12 mouse cellular contexts compared by ENCODE assay signal in genomic region chr2:44112990-44113798, GRCm38 (mm10).
A peak's percentile ranks its signal among the peaks of the same experiment; 100 is the strongest.
DNase-seq lines count a peak whose midpoint lies in the region; ATAC-seq and TF ChIP-seq lines count a peak whose summit lies in the region.
"Had no signal": no experiment of that assay in that cellular context is flagged by ENCODE, and none has a peak within 500 bp of the region (broad histone marks: within the 10 kb centered on the region; RNA-seq: fewer than 3 reads in every experiment).

No protein-coding gene starts in this region.

- no peaks in the 10 kb centered on the region for H3K4me1 ChIP-seq in liver, adult 2 months (ENCODE audit: control insufficient read depth, insufficient read depth, low read length)
- H3K4me1 ChIP-seq in small intestine, adult 2 months (ENCODE audit: control insufficient read depth, insufficient read depth, insufficient read length, low read length): no peaks in the 10 kb centered on the region
- no peaks in the 10 kb centered on the region for H3K4me1 ChIP-seq in midbrain, embryonic 14.5 days (ENCODE audit: control insufficient read depth, insufficient read depth, low read length)
- H3K4me1 ChIP-seq: midbrain, embryonic 10.5 days; neural tube, embryonic 15.5 days had no signal

- no peak overlapping the region for H3K4me3 ChIP-seq in liver, adult 2 months (ENCODE audit: insufficient read depth, low read depth, low read length)
- H3K4me3 ChIP-seq in small intestine, adult 2 months (ENCODE audit: low read depth, low read length): no peak overlapping the region
- H3K4me3 ChIP-seq in midbrain, embryonic 14.5 days (replicated peaks; ENCODE audit: low read depth, low read length): no peak overlapping the region
- H3K4me3 ChIP-seq: midbrain, embryonic 10.5 days; neural tube, embryonic 15.5 days had no signal

- no peak overlapping the region for H3K4me2 ChIP-seq in midbrain, embryonic 14.5 days (ENCODE audit: low read length)
- H3K4me2 ChIP-seq: neural tube, embryonic 15.5 days had no signal

- no peak for ATAC-seq in midbrain, embryonic 14.5 days (ENCODE audit: low FRiP score, low TSS enrichment)
- ATAC-seq: forebrain, postnatal 0 days had no signal

- H3K9ac ChIP-seq in liver, adult 2 months (ENCODE audit: low read depth, low read length): no peak overlapping the region
- H3K9ac ChIP-seq in midbrain, embryonic 14.5 days (replicated peaks; ENCODE audit: low read length): no peak overlapping the region
- H3K9ac ChIP-seq: forebrain, postnatal 0 days; neural tube, embryonic 15.5 days had no signal

- peak overlapping the region; percentile 35 for H3K27ac ChIP-seq in liver, adult 2 months (replicated peaks; ENCODE audit: insufficient read depth, low read depth, low read length)
- H3K27ac ChIP-seq in small intestine, adult 2 months (ENCODE audit: insufficient read depth, low read depth, low read length): peak overlapping the region; percentile 7; the same call in 1 of the 2 replicates
- no peak overlapping the region for H3K27ac ChIP-seq in midbrain, embryonic 14.5 days (replicated peaks; ENCODE audit: low read depth, low read length)
- H3K27ac ChIP-seq: midbrain, embryonic 10.5 days; neural tube, embryonic 15.5 days had no signal

- TF ChIP-seq CTCF in liver, adult 2 months (IDR thresholded peaks at IDR 0.05; ENCODE audit: low read depth, low read length): no peak
- TF ChIP-seq CTCF in small intestine, adult 2 months (IDR thresholded peaks at IDR 0.05; ENCODE audit: extremely low read depth, insufficient read length, insufficient replicate concordance, low read depth, low read length): no peak

- TF ChIP-seq POLR2A in liver, adult 2 months (IDR thresholded peaks at IDR 0.05; ENCODE audit: extremely low read depth, insufficient read depth, low read length): no peak
- TF ChIP-seq POLR2A in small intestine, adult 2 months (IDR thresholded peaks at IDR 0.05; ENCODE audit: low read depth, low read length): no peak

- peak; percentile 37 for DNase-seq in adrenal gland, adult 2 months
- no peak for DNase-seq in adrenal gland, postnatal 4 days (ENCODE audit: low spot score in 2 of 2)
- peak; percentile 42 for DNase-seq in liver, adult 2 months (ENCODE audit: extremely low read depth, low read depth, low spot score)
- DNase-seq in liver: no peak
- DNase-seq in gonadal fat pad, adult 2 months (ENCODE audit: low read depth): peak; percentile 45
- no peak for DNase-seq in midbrain, embryonic 14.5 days
- no peak for DNase-seq in cerebellum, adult 11-12 months
- DNase-seq: forebrain, postnatal 0 days; spleen, adult 18-20 months had no signal

- H3K9me3 ChIP-seq in midbrain, embryonic 14.5 days (ENCODE audit: control insufficient read depth, low read length): no peaks in the 10 kb centered on the region
- H3K9me3 ChIP-seq: midbrain, embryonic 10.5 days; neural tube, embryonic 15.5 days had no signal

- WGBS in liver, adult 2 months: 79% methylated on average over 9 of the region's 9 CpGs
- WGBS in small intestine, adult 2 months: 78% methylated on average over 9 of the region's 9 CpGs
- WGBS in midbrain, embryonic 14.5 days: 83% methylated on average over 9 of the region's 9 CpGs

- no peaks in the 10 kb centered on the region for H3K79me2 ChIP-seq in liver, adult 2 months (ENCODE audit: control insufficient read depth, insufficient read depth, low read length)

- H3K36me3 ChIP-seq in liver, adult 2 months (ENCODE audit: control insufficient read depth, insufficient read depth, low read length): no peaks in the 10 kb centered on the region
- H3K36me3 ChIP-seq in small intestine, adult 2 months (ENCODE audit: control insufficient read depth, insufficient read depth, low read length): no peaks in the 10 kb centered on the region
- H3K36me3 ChIP-seq in midbrain, embryonic 14.5 days (ENCODE audit: control insufficient read depth, insufficient read depth, low read length): no peaks in the 10 kb centered on the region
- H3K36me3 ChIP-seq: midbrain, embryonic 10.5 days; neural tube, embryonic 15.5 days had no signal

- no peaks in the 10 kb centered on the region for H3K27me3 ChIP-seq in liver, adult 2 months (ENCODE audit: control insufficient read depth, insufficient read depth, low read length)
- H3K27me3 ChIP-seq in small intestine, adult 2 months (ENCODE audit: control insufficient read depth, insufficient read depth, low read length): no peaks in the 10 kb centered on the region
- no peaks in the 10 kb centered on the region for H3K27me3 ChIP-seq in midbrain, embryonic 14.5 days (ENCODE audit: control insufficient read depth, insufficient read depth, low read length)
- H3K27me3 ChIP-seq: neural tube, embryonic 15.5 days had no signal

Comparison
In these comparisons a context has a peak if more than half of its experiments do, and no peak if none do; other contexts are left out.
1. DNase-seq: peak in adrenal gland, adult 2 months (single experiment), liver, adult 2 months (single experiment) and gonadal fat pad, adult 2 months (single experiment); none in adrenal gland, postnatal 4 days (0 of 2), liver (single experiment), midbrain, embryonic 14.5 days (single experiment) and cerebellum, adult 11-12 months (single experiment).